Mouse (Mus musculus): ENCODE results near the gene Mex3d. TPM values are rescaled to one million over a fixed set of nuclear protein-coding genes. Genes with fewer than 3 reads are reported as not detected.

Mex3d gene
- total RNA-seq, 2 experiments from 2014 or later = 8.1 to 8.6 TPM

- intact Hi-C loops (cut with DNase I) = no loop called here
- no peak for DNase-seq
Measured at GRCm38 (mm10) chr10:80341491-80342304, 45.8 kb downstream of the Mex3d start.

GRCm38 (mm10) chr10:80341026-80341425, 46.4 kb downstream of the Mex3d start:
- intact Hi-C loops (cut with DNase I) = no loop called here
- no peak for DNase-seq

GRCm38 (mm10) chr10:80339941-80340750, 47.3 kb downstream of the Mex3d start:
- intact Hi-C loops (cut with DNase I) = loop anchor here (1.0 kb wide), 1 partner anchor 34 kb away; no protein-coding TSS in a partner anchor

GRCm38 (mm10) chr10:80336263-80336662, 51.2 kb downstream of the Mex3d start:
- no peak for DNase-seq
- intact Hi-C loops (cut with DNase I) = no loop called here

More at GRCm38 (mm10) chr10:80339941-80340750, 47.3 kb downstream of the Mex3d start:
- peak; percentile 90 to 91 for DNase-seq

GRCm38 (mm10) chr10:80332525-80332989, 54.9 kb downstream of the Mex3d start:
- intact Hi-C loops (cut with DNase I) = no loop called here
- no peak for DNase-seq

- intact Hi-C loops (cut with DNase I) = no loop called here
- DNase-seq = no peak
Measured at GRCm38 (mm10) chr10:80331636-80332524, 55.6 kb downstream of the Mex3d start.

GRCm38 (mm10) chr10:80330888-80331287, 56.6 kb downstream of the Mex3d start:
- intact Hi-C loops (cut with DNase I) = no loop called here
- DNase-seq = no peak

Small RNAs within 50 kb of the gene (microRNA-seq; reads per million reads assigned to microRNA genes)
- 0 reads per million in 2 experiments for gene Gm22721 (ENCODE audit: borderline number of aligned reads in 2 of 2)

Other genes with a start within 250 kb of the Mex3d start
- gene Atp5d, start 249.0 kb downstream of the Mex3d start, total RNA-seq (2021) = 1,000 to 10,000 TPM; 1,105 to 1,168 TPM
- 1 to 10 TPM; 2.0 to 4.7 TPM for gene Cbarp, start 246.8 kb downstream of the Mex3d start, total RNA-seq (2021)
- 100 to 1,000 TPM in 1 of 2 experiments, 10 to 100 TPM in 1; 99.9 to 117 TPM for gene Midn, start 239.4 kb downstream of the Mex3d start, total RNA-seq (2021)
- 10 to 100 TPM; 48.2 to 67.0 TPM for gene Cirbp, start 221.7 kb downstream of the Mex3d start, total RNA-seq (2021)
- gene 1600002K03Rik, start 214.7 kb downstream of the Mex3d start, total RNA-seq (2021) = 1 to 10 TPM; 4.4 to 4.6 TPM
- 1 to 10 TPM in 1 of 2 experiments, under 1 TPM in 1; 0.75 to 1.1 TPM for gene Efna2, start 208.2 kb downstream of the Mex3d start, total RNA-seq (2021)
- 10 to 100 TPM; 13.1 to 15.3 TPM for gene Mum1, start 161.2 kb downstream of the Mex3d start, total RNA-seq (2021)
- gene Ndufs7, start 138.5 kb downstream of the Mex3d start, total RNA-seq (2021) = 100 to 1,000 TPM; 962 to 997 TPM
- 10 to 100 TPM in 1 of 2 experiments, 1 to 10 TPM in 1; 8.9 to 12.0 TPM for gene Gamt, start 126.6 kb downstream of the Mex3d start, total RNA-seq (2021)
- gene Dazap1, start 126.2 kb downstream of the Mex3d start, total RNA-seq (2021) = 10 to 100 TPM; 57.7 to 58.5 TPM
- gene Rps15, start 95.2 kb downstream of the Mex3d start, total RNA-seq (2021) = 100 to 1,000 TPM; 748 to 777 TPM
- gene Apc2, start 91.7 kb downstream of the Mex3d start, total RNA-seq (2021) = 1 to 10 TPM; 2.1 to 3.7 TPM
- 10 to 100 TPM; 13.8 to 15.1 TPM for gene 2310011J03Rik, start 67.1 kb downstream of the Mex3d start, total RNA-seq (2021)
- 1 to 10 TPM; 2.2 to 2.9 TPM for gene Pcsk4, start 58.2 kb downstream of the Mex3d start, total RNA-seq (2021)
- gene Reep6, start 57.7 kb downstream of the Mex3d start, total RNA-seq (2021) = 1 to 10 TPM; 2.7 TPM
- gene Adamtsl5, start 39.2 kb downstream of the Mex3d start, total RNA-seq (2021) = 10 to 100 TPM; 75.9 to 83.8 TPM
- under 1 TPM; 0.49 to 0.64 TPM for gene Plk5, start 31.2 kb downstream of the Mex3d start, total RNA-seq (2021)
- 10 to 100 TPM; 82.1 to 82.2 TPM for gene Mbd3, start 11.9 kb upstream of the Mex3d start, total RNA-seq (2021)
- gene Uqcr11, start 19.2 kb upstream of the Mex3d start, total RNA-seq (2021) = 1,000 to 10,000 TPM; 1,920 to 2,020 TPM
- gene Tcf3, start 46.0 kb upstream of the Mex3d start, total RNA-seq (2021) = 10 to 100 TPM; 17.9 to 20.9 TPM
- gene Onecut3, start 107.2 kb upstream of the Mex3d start, total RNA-seq (2021) = not detected
- not detected for gene Atp8b3, start 151.5 kb upstream of the Mex3d start, total RNA-seq (2021)
- 10 to 100 TPM; 12.3 to 13.7 TPM for gene Rexo1, start 173.9 kb upstream of the Mex3d start, total RNA-seq (2021)
- gene Klf16, start 189.7 kb upstream of the Mex3d start, total RNA-seq (2021) = 1 to 10 TPM; 3.6 to 4.5 TPM
- 10 to 100 TPM; 48.3 to 51.2 TPM for gene Abhd17a, start 202.7 kb upstream of the Mex3d start, total RNA-seq (2021)
- 10 to 100 TPM; 19.7 to 22.1 TPM for gene Scamp4, start 215.2 kb upstream of the Mex3d start, total RNA-seq (2021)
- gene Adat3, start 215.2 kb upstream of the Mex3d start, total RNA-seq (2021) = 1 to 10 TPM in 1 of 2 experiments, under 1 TPM in 1; 0.49 to 1.4 TPM
- gene Gm49322, start 218.4 kb upstream of the Mex3d start, total RNA-seq (2021) = under 1 TPM; 0.41 to 0.58 TPM
- 100 to 1,000 TPM; 111 to 119 TPM for gene Csnk1g2, start 235.2 kb upstream of the Mex3d start, total RNA-seq (2021)